Mouse (Mus musculus): ENCODE results near the gene 1700016D06Rik.

- TF ChIP-seq MAX (IDR thresholded peaks at IDR 0.05; ENCODE audit: low read length), result no peak
- no peak for TF ChIP-seq UBTF (IDR thresholded peaks at IDR 0.05; ENCODE audit: low read depth, low read length)
- TF ChIP-seq CTCF (conservative IDR thresholded peaks at IDR 0.05 in 1 of 2, IDR thresholded peaks at IDR 0.05 in 1 of 2; ENCODE audit: low read depth in 2 of 2, low read length in 2 of 2), result no peak
- TF ChIP-seq NRF1 (IDR thresholded peaks at IDR 0.05; ENCODE audit: low read depth, low read length), result no peak
- TF ChIP-seq HCFC1 (IDR thresholded peaks at IDR 0.05; ENCODE audit: low read depth, low read length), result no peak
- no peak for TF ChIP-seq POLR2A (IDR thresholded peaks at IDR 0.05; ENCODE audit: low read depth, low read length)
- TF ChIP-seq EP300 (IDR thresholded peaks at IDR 0.05; ENCODE audit: low read length), result no peak
- no peak for TF ChIP-seq MYC (IDR thresholded peaks at IDR 0.05; ENCODE audit: low read depth, low read length)
These were observed at the start of gene 1700016D06Rik for GRCm38 (mm10) chr8:11701033-11701362.
